Mouse (Mus musculus) midbrain, embryonic 13.5 days (tissue): ENCODE results near the gene Kcnd2. TPM values are rescaled to one million over a fixed set of nuclear protein-coding genes. Genes with fewer than 3 reads are reported as not detected.

Experiments used
- ATAC-seq: fragments of 200-750 bp; cut with Nextera tagmentation; 2 replicates; pipeline ENCODE4 v1.8.0; 2017; ENCODE audit warnings: mild to moderate bottlenecking, moderate TSS enrichment, moderate library complexity
- H3K27ac ChIP-seq: fragments of 300-500 bp; sonication (generic); 2 replicates; pipeline ENCODE4 v1.5.1; 2015; ENCODE audit warnings: inconsistent platforms, mild to moderate bottlenecking, moderate library complexity
- H3K27me3 ChIP-seq: fragments of 300-500 bp; sonication (generic); 2 replicates; pipeline ENCODE4 v1.6.1; 2015; ENCODE audit warnings: mild to moderate bottlenecking, inconsistent platforms
- H3K36me3 ChIP-seq: fragments of 300-500 bp; sonication (generic); 2 replicates; pipeline ENCODE4 v1.6.1; 2015; ENCODE audit warnings: mild to moderate bottlenecking, inconsistent platforms
- H3K4me1 ChIP-seq: fragments of 300-500 bp; sonication (generic); replicated peaks from 2 replicates; pipeline ENCODE4 v1.6.1; 2015; ENCODE audit warnings: inconsistent platforms
- H3K4me2 ChIP-seq: fragments of 300-500 bp; sonication (generic); replicated peaks from 2 replicates; pipeline ENCODE4 v1.6.1; 2015; ENCODE audit warnings: moderate library complexity, mild to moderate bottlenecking, inconsistent platforms
- H3K4me3 ChIP-seq: fragments of 300-500 bp; sonication (generic); replicated peaks from 2 replicates; pipeline ENCODE4 v1.5.1; 2015; ENCODE audit warnings: mild to moderate bottlenecking, inconsistent platforms
- H3K9ac ChIP-seq: fragments of 300-500 bp; sonication (generic); replicated peaks from 2 replicates; pipeline ENCODE4 v1.6.1; 2015; ENCODE audit warnings: mild to moderate bottlenecking, inconsistent platforms
- H3K9me3 ChIP-seq: fragments of 300-500 bp; sonication (generic); 2 replicates; pipeline ENCODE4 v1.6.1; 2016; ENCODE audit warnings: mild to moderate bottlenecking, inconsistent platforms
- WGBS: fragments of 180-500 bp; shearing (Covaris S2); methylation state at CpG from one replicate; pipeline ENCODE4 v1.1.7; 2015; 5-methylcytosine and 5-hydroxymethylcytosine counted together
- polyA plus RNA-seq: library from polyadenylated mRNA; unstranded; fragments of >200 nt; fragmentation: Nextera tagmentation; extraction: Ambion mirVana; gene quantifications from 2 replicates; pipeline ENCODE4 v1.2.1, GENCODE M21; 2015

Kcnd2 gene
- polyA plus RNA-seq, 1 experiment from 2014 or later = 8.6 TPM

GRCm38 (mm10) chr6:21590156-21590555 is 374.9 kb downstream of the Kcnd2 start:
- H3K9ac ChIP-seq = no peak overlapping the region
- no peaks in the 10 kb centered on the region for H3K9me3 ChIP-seq
- no peak overlapping the region for H3K27ac ChIP-seq
- H3K4me1 ChIP-seq = no peaks in the 10 kb centered on the region
- H3K36me3 ChIP-seq = no peaks in the 10 kb centered on the region
- no peak overlapping the region for H3K4me2 ChIP-seq
- H3K27me3 ChIP-seq = no peaks in the 10 kb centered on the region
- whole genome bisulfite sequencing = 95% methylated on average over 3 of the region's 3 CpGs
- ATAC-seq = no peak
- H3K4me3 ChIP-seq = no peak overlapping the region

- H3K9ac ChIP-seq = no peak overlapping the region
- H3K4me3 ChIP-seq = no peak overlapping the region
- no peak overlapping the region for H3K4me2 ChIP-seq
- H3K27me3 ChIP-seq = no peaks in the 10 kb centered on the region
- H3K27ac ChIP-seq = no peak overlapping the region
- no peak for ATAC-seq
- no peaks in the 10 kb centered on the region for H3K9me3 ChIP-seq
- no peaks in the 10 kb centered on the region for H3K36me3 ChIP-seq
- WGBS = 74% methylated on average over 3 of the region's 3 CpGs
- no peaks in the 10 kb centered on the region for H3K4me1 ChIP-seq
Observed at GRCm38 (mm10) chr6:21597424-21597823, 382.1 kb downstream of the Kcnd2 start.

GRCm38 (mm10) chr6:21609381-21610059 is 394.2 kb downstream of the Kcnd2 start:
- no peak overlapping the region for H3K27ac ChIP-seq
- WGBS = 69% methylated on average over 7 of the region's 7 CpGs
- no peak overlapping the region for H3K4me2 ChIP-seq
- ATAC-seq = 0 out of 2 replicates have a peak, but pooled peaks have one; percentile 45
- no peaks in the 10 kb centered on the region for H3K27me3 ChIP-seq
- H3K4me3 ChIP-seq = no peak overlapping the region
- H3K4me1 ChIP-seq = no peaks in the 10 kb centered on the region
- H3K36me3 ChIP-seq = no peaks in the 10 kb centered on the region
- H3K9me3 ChIP-seq = no peaks in the 10 kb centered on the region
- H3K9ac ChIP-seq = no peak overlapping the region

GRCm38 (mm10) chr6:21629989-21630388 is 414.7 kb downstream of the Kcnd2 start:
- no peak for ATAC-seq
- Histone ChIP-seq H3K27me3 (no peaks in the 10 kb centered on the region), H3K27ac (no peak overlapping the region), H3K4me1 (no peaks in the 10 kb centered on the region), H3K4me2 (no peak overlapping the region), H3K9ac (no peak overlapping the region), H3K4me3 (no peak overlapping the region), H3K9me3 (no peaks in the 10 kb centered on the region), H3K36me3 (no peaks in the 10 kb centered on the region)
- WGBS = 86% methylated on average over 4 of the region's 4 CpGs

GRCm38 (mm10) chr6:21655681-21656080 is 440.4 kb downstream of the Kcnd2 start:
- Histone ChIP-seq H3K36me3 (no peaks in the 10 kb centered on the region), H3K27me3 (no peaks in the 10 kb centered on the region), H3K9ac (no peak overlapping the region), H3K27ac (no peak overlapping the region), H3K9me3 (no peaks in the 10 kb centered on the region), H3K4me2 (no peak overlapping the region), H3K4me1 (no peaks in the 10 kb centered on the region), H3K4me3 (no peak overlapping the region)
- ATAC-seq = no peak

- Histone ChIP-seq H3K4me1 (peaks cover 3% of the 10 kb centered on the region; the same call in 1 of the 2 replicates), H3K27me3 (no peaks in the 10 kb centered on the region), H3K9ac (no peak overlapping the region), H3K4me2 (no peak overlapping the region), H3K27ac (no peak overlapping the region), H3K9me3 (no peaks in the 10 kb centered on the region), H3K36me3 (no peaks in the 10 kb centered on the region), H3K4me3 (no peak overlapping the region)
- peak; percentile 48; the same call in 1 of the 2 replicates for ATAC-seq
- 79% methylated on average over 6 of the region's 6 CpGs for WGBS
Observed at GRCm38 (mm10) chr6:21664135-21664534, 448.8 kb downstream of the Kcnd2 start.

GRCm38 (mm10) chr6:21664638-21665037 is 449.3 kb downstream of the Kcnd2 start:
- no peak overlapping the region for H3K4me3 ChIP-seq
- H3K9me3 ChIP-seq = no peaks in the 10 kb centered on the region
- no peak overlapping the region for H3K27ac ChIP-seq
- no peaks in the 10 kb centered on the region for H3K27me3 ChIP-seq
- WGBS = 61% methylated on average over 4 of the region's 4 CpGs
- ATAC-seq = no peak
- H3K36me3 ChIP-seq = no peaks in the 10 kb centered on the region
- peaks cover 3% of the 10 kb centered on the region; the same call in 1 of the 2 replicates for H3K4me1 ChIP-seq
- no peak overlapping the region for H3K9ac ChIP-seq
- no peak overlapping the region for H3K4me2 ChIP-seq

- no peak overlapping the region for H3K9ac ChIP-seq
- H3K4me1 ChIP-seq = peaks cover 5% of the 10 kb centered on the region; the same call in 1 of the 2 replicates
- ATAC-seq = no peak
- no peak overlapping the region for H3K4me3 ChIP-seq
- no peak overlapping the region for H3K27ac ChIP-seq
- 53% methylated on average over 6 of the region's 6 CpGs for WGBS
- no peaks in the 10 kb centered on the region for H3K9me3 ChIP-seq
- H3K27me3 ChIP-seq = no peaks in the 10 kb centered on the region
- H3K36me3 ChIP-seq = no peaks in the 10 kb centered on the region
- H3K4me2 ChIP-seq = no peak overlapping the region
Observed at GRCm38 (mm10) chr6:21684252-21684651, 468.9 kb downstream of the Kcnd2 start.

- Histone ChIP-seq H3K9me3 (no peaks in the 10 kb centered on the region), H3K4me2 (no peak overlapping the region), H3K9ac (no peak overlapping the region), H3K27ac (no peak overlapping the region), H3K27me3 (no peaks in the 10 kb centered on the region), H3K4me3 (no peak overlapping the region), H3K4me1 (peaks cover 5% of the 10 kb centered on the region; the same call in 1 of the 2 replicates), H3K36me3 (no peaks in the 10 kb centered on the region)
- 98% methylated on average over 1 of the region's 1 CpGs for WGBS
- ATAC-seq = no peak
Observed at GRCm38 (mm10) chr6:21686388-21686787, 471.1 kb downstream of the Kcnd2 start.

GRCm38 (mm10) chr6:21692861-21693350 is 477.6 kb downstream of the Kcnd2 start:
- H3K9ac ChIP-seq = no peak overlapping the region
- H3K4me2 ChIP-seq = no peak overlapping the region
- H3K27ac ChIP-seq = no peak overlapping the region
- ATAC-seq = no peak
- no peaks in the 10 kb centered on the region for H3K4me1 ChIP-seq
- no peaks in the 10 kb centered on the region for H3K27me3 ChIP-seq
- no peaks in the 10 kb centered on the region for H3K36me3 ChIP-seq
- no peaks in the 10 kb centered on the region for H3K9me3 ChIP-seq
- WGBS = 86% methylated on average over 3 of the region's 3 CpGs
- H3K4me3 ChIP-seq = no peak overlapping the region

GRCm38 (mm10) chr6:21697641-21698040 is 482.3 kb downstream of the Kcnd2 start:
- 60% methylated on average over 3 of the region's 3 CpGs for WGBS

GRCm38 (mm10) chr6:21701131-21701530 is 485.8 kb downstream of the Kcnd2 start:
- Histone ChIP-seq H3K36me3 (no peaks in the 10 kb centered on the region), H3K9ac (no peak overlapping the region), H3K27me3 (no peaks in the 10 kb centered on the region), H3K9me3 (no peaks in the 10 kb centered on the region), H3K4me3 (no peak overlapping the region), H3K4me2 (no peak overlapping the region), H3K4me1 (no peaks in the 10 kb centered on the region), H3K27ac (no peak overlapping the region)
- ATAC-seq = no peak
- 89% methylated on average over 6 of the region's 6 CpGs for WGBS

More at GRCm38 (mm10) chr6:21697641-21698040, 482.3 kb downstream of the Kcnd2 start:
- Histone ChIP-seq H3K9me3 (no peaks in the 10 kb centered on the region), H3K36me3 (no peaks in the 10 kb centered on the region), H3K27me3 (no peaks in the 10 kb centered on the region), H3K4me1 (no peaks in the 10 kb centered on the region), H3K4me3 (no peak overlapping the region), H3K9ac (no peak overlapping the region), H3K4me2 (no peak overlapping the region), H3K27ac (no peak overlapping the region)
- 0 out of 2 replicates have a peak, but pooled peaks have one; percentile 30 for ATAC-seq

- H3K9ac ChIP-seq = no peak overlapping the region
- H3K4me1 ChIP-seq = no peaks in the 10 kb centered on the region
- H3K36me3 ChIP-seq = no peaks in the 10 kb centered on the region
- 25% methylated on average over 3 of the region's 3 CpGs for WGBS
- H3K27ac ChIP-seq = no peak overlapping the region
- H3K27me3 ChIP-seq = no peaks in the 10 kb centered on the region
- no peak overlapping the region for H3K4me3 ChIP-seq
- no peak overlapping the region for H3K4me2 ChIP-seq
- H3K9me3 ChIP-seq = no peaks in the 10 kb centered on the region
- no peak for ATAC-seq
Observed at GRCm38 (mm10) chr6:21709228-21709627, 493.9 kb downstream of the Kcnd2 start.
